Mouse (Mus musculus): ENCODE results near the gene Cntfr.
A peak's percentile ranks its signal among the peaks of the same experiment; 100 is the strongest.

The Cntfr gene

GRCm38 (mm10) chr4:41679291-41679690, 17.6 kb downstream of the Cntfr start:
- no peak for DNase-seq (ENCODE audit: low read depth, low spot score)

- DNase-seq (ENCODE audit: low read depth, low spot score) = no peak
Observed at GRCm38 (mm10) chr4:41678863-41679262, 18.0 kb downstream of the Cntfr start.

- no peak for DNase-seq (ENCODE audit: low read depth, low spot score)
Observed at GRCm38 (mm10) chr4:41677006-41677629, 19.8 kb downstream of the Cntfr start.

GRCm38 (mm10) chr4:41676248-41677005, 20.5 kb downstream of the Cntfr start:
- DNase-seq (ENCODE audit: low read depth, low spot score) = no peak

GRCm38 (mm10) chr4:41673186-41673585, 23.7 kb downstream of the Cntfr start:
- no peak for DNase-seq (ENCODE audit: low read depth, low spot score)

- no peak for DNase-seq (ENCODE audit: low read depth, low spot score)
Observed at GRCm38 (mm10) chr4:41672522-41672963, 24.3 kb downstream of the Cntfr start.

- no peak for DNase-seq (ENCODE audit: low read depth, low spot score)
Observed at GRCm38 (mm10) chr4:41671963-41672480, 24.9 kb downstream of the Cntfr start.

- DNase-seq (ENCODE audit: low read depth, low spot score) = no peak
Observed at GRCm38 (mm10) chr4:41671500-41671899, 25.4 kb downstream of the Cntfr start.

GRCm38 (mm10) chr4:41670836-41671235, 26.1 kb downstream of the Cntfr start:
- DNase-seq (ENCODE audit: low read depth, low spot score) = no peak

- DNase-seq (ENCODE audit: low read depth, low spot score) = no peak
Observed at GRCm38 (mm10) chr4:41666646-41667045, 30.2 kb downstream of the Cntfr start.

GRCm38 (mm10) chr4:41665009-41665675, 31.7 kb downstream of the Cntfr start:
- DNase-seq (ENCODE audit: low read depth, low spot score) = no peak

- no peak for DNase-seq (ENCODE audit: low read depth, low spot score)
Observed at GRCm38 (mm10) chr4:41664533-41664932, 32.4 kb downstream of the Cntfr start.

- DNase-seq (ENCODE audit: low read depth, low spot score) = no peak
Observed at GRCm38 (mm10) chr4:41663614-41664013, 33.3 kb downstream of the Cntfr start.

GRCm38 (mm10) chr4:41662723-41663122, 34.2 kb downstream of the Cntfr start:
- no peak for DNase-seq (ENCODE audit: low read depth, low spot score)

- DNase-seq (ENCODE audit: low read depth, low spot score) = no peak
Observed at GRCm38 (mm10) chr4:41660851-41661430, 35.9 kb downstream of the Cntfr start.

- no peak for DNase-seq (ENCODE audit: low read depth, low spot score)
Observed at GRCm38 (mm10) chr4:41659556-41659955, 37.3 kb downstream of the Cntfr start.

GRCm38 (mm10) chr4:41658566-41659384, 38.1 kb downstream of the Cntfr start:
- no peak for DNase-seq (ENCODE audit: low read depth, low spot score)

- DNase-seq (ENCODE audit: low read depth, low spot score) = no peak
Observed at GRCm38 (mm10) chr4:41655525-41655924, 41.4 kb downstream of the Cntfr start.

- no peak for DNase-seq (ENCODE audit: low read depth, low spot score)
Observed at GRCm38 (mm10) chr4:41654217-41654616, 42.7 kb downstream of the Cntfr start.

GRCm38 (mm10) chr4:41653730-41654129, 43.2 kb downstream of the Cntfr start:
- DNase-seq (ENCODE audit: low read depth, low spot score) = no peak

GRCm38 (mm10) chr4:41653296-41653695, 43.6 kb downstream of the Cntfr start:
- DNase-seq (ENCODE audit: low read depth, low spot score) = peak; percentile 65

Measured in embryo, embryonic 11.5 days (tissue).